Mouse (Mus musculus): ENCODE data around the gene 9230112D13Rik.

9230112D13Rik gene

DNA sequence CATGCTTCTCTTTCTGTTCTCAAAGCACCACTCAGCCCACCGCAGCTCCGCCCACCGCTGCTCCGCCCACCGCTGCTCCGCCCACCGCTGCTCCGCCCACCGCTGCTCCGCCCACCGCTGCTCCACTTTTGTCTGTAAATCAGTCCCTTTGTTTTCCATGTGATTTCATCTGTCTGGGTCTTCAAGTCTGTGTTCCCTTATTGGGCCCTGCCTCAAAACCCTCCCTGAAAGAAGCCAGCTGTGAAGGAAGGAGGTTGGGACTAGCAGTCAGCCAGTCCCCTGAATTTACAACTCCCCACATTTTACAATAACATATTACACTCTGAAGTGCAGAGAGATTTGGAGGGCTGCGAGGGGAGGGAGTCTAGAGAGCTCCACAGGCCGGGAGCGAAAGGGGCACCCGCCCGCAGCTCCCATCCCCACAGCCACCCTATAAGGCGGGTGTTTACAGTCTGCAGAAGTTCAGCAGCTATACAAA lies 18.1 kb upstream of the 9230112D13Rik start:
- no peak for DNase-seq

DNA sequence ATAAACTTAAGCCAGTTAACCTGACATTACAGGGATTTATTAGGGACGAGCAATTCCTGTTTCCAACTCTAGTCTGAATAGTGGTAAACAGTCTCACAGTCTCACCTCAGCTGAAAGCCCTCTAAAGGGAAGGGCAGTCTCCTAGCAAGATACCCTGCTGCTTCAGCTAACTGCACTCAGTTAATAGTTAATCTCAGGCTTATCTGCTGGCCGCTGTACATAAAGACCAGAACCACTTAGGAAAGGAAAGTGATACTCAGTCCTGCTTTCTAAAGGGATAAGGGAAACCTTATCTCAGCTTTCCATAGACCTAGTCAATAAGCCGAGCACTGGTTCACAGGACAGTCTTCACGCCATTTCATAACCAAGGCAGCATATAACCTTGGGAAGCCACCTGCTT lies 13.3 kb upstream of the 9230112D13Rik start:
- no peak for DNase-seq

DNA sequence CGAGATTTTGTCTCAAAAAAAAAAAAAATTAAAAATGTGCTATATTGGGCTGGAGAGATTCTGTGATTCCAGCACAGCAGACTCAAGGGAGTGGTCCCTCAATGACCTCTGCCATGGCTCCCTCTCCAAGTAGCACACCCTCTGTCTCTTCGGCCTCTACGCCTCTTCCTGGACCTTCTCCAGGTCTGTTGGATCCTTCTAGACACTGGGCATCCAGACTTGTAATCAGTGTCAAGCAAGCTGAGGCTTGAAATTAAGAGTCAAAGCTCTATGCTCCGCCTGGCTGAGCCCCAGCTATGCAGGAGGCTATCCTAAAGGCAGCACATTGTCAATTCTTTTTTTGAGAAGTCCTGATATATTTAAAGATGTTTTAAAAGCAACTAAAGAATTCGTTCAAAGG lies 10.9 kb upstream of the 9230112D13Rik start:
- DNase-seq: no peak

DNA sequence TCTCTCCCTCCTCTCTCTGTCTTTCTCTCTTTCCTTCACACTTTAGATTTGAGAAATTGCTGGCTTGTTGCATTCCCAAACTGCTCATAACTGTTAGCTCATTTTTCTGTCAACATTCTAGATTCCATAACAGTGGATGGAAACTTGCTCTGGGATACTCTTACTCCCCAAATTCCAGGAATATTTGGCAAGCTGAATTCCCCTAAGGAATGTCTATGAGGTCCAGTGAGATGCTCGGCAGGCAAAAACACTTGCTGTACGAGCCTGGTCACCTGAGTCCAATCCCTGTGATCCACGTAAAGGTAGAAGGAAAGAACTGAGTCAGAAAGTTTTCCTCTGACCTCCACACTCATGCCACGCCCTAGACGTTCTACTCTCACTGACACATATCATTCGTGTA lies 9.9 kb upstream of the 9230112D13Rik start:
- no peak for DNase-seq

DNA sequence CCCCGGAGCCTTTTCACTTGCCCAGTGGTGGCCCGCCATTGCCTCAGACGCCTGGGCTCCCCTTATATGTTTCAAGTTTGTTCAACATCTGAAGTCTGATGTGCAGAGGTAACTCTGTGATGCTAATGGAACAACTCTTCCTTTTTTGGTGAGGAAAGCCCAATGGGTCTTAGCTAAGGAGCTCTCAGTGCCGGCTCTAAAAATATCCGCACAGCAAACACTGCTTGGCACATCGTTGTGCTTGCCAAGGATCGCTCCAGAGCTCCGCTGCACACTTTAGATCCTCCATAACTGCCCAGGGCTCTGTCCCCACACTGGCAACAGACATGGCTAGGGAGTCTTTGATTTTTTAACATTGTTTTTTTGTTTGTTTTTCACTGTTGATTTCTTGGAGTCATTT lies 6.2 kb upstream of the 9230112D13Rik start:
- no peak for DNase-seq

DNA sequence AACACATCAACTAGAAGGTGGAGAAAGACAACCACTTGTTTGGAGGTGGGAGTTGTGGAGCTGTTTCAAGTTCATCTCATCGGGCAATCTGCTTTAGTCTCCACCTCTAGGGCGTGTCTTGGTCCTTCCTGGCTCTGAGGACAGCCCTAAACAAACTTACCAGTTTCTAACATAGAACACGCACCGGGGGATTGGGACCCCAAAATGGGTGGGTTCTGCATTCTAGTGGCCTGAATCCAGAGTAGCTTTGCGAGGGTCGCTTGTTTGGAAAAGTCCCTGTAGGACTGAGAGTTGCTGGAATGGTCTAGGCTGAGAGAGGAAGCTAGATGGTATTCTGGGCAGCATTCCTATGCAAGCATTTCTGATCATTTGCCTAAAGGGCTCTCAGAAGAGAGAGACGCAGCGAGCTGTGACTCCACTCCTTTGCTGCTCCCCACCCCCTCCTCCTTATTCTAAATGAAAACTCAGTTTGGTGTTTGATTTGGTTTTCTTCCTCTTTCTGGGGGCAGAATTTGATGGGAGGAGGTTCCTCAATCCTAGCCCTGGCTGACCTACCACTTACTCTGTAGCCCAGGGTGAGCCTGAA lies 4.5 kb downstream of the 9230112D13Rik start:
- DNase-seq: no peak

DNA sequence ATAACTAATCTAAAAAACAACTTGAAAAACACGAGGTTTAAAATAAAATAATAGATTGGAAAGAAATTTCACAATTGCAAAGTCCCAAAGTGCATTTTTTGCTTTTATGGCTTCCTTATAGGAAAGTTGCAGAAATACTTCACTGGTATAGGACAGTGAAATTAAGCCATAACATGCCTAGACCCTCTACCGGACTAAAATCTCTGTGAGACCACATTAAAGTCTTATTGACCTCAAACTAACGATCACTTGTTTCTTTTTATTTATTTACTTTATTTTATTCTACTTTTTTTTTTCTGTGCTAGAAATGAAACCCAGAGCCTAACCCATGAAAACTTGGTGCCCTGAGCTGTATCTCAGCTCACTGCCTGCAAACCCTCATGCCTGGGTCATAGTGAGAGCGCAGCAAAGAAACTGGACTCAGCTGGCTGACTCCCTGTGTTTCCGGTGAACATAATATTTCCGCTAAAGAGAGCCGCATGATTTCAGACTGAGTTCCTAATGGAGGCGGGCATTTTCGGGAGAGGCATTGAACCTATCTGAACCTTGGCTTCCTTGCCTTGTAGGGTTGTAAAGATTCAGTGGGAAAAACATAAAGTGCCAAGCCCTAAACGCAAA lies 5.5 kb downstream of the 9230112D13Rik start:
- DNase-seq: no peak

DNA sequence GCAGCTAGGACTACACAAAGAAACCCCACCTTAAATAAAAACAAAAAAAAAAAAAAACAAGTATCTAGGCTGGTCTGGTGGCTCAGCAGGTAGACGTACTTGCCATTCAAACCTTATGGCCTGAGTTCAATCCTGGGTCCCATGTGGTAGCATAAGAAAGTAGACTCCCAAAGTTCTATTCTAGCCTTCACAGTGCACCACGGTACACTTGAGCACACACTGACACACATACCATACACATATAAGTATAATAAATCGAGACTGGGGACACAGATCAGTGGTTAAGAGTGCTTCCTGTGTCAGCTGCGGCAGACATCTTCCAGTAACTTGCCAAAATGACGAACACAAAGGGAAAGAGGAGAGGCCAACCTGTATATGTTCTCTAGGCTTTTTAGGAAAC lies 6.7 kb downstream of the 9230112D13Rik start:
- DNase-seq: no peak

DNA sequence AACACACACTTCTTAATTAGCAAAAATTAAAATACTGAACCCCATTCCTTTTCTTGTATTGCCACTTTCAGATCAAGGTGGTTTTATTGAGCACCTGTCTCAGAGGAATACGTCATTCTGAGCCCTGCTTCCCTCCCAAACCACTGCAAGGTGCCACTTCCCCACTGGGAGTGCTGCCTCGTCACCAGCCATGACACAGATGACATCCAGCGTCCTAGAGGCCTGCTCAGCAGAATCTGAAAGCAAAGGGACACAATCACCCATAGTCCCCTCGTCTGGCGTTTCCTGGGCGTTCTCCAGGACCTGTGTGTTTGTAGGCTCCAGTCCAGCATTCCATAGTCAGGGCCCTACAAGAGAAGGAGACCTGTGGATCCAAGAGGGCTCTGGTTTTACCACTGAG lies 8.5 kb downstream of the 9230112D13Rik start:
- no peak for DNase-seq

DNA sequence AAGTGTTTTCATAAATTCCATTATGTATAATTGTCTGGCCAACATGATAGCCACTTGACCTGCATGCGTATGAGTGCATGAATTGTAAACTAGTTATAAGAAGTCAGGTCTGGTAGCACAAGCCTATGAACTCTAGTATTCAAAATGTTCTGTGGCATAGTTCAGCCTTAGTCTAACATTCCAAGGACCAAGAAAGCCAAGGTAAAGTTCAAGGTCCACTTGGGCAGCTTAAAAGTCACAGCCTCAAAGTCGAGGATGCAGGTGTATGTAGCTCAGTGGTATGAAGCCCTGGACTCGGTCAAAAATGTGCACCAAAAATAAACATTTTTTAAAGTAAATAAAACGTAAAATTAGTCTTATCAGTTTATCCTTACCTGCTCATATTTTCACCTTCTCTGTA lies 10.0 kb downstream of the 9230112D13Rik start:
- no peak for DNase-seq

DNA sequence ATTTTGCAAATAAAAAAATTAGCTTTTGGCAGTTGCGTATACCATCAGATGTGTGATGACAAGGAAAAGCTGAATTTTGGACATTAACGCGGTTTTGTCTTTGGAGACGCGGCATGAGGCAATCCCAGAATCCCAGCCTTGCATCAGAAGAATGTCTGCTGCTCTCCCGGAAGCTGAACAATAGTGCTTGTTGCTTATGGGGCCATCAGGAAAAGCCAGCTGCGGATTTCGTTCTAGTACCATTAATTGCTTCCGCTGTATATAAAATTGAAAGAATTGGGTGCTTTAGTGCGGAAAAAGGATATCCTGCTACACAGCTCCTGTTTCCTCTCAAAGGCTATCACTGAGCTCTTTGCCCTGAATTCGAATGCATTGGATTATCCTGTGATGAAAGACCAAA lies 10.7 kb downstream of the 9230112D13Rik start:
- no peak for DNase-seq

DNA sequence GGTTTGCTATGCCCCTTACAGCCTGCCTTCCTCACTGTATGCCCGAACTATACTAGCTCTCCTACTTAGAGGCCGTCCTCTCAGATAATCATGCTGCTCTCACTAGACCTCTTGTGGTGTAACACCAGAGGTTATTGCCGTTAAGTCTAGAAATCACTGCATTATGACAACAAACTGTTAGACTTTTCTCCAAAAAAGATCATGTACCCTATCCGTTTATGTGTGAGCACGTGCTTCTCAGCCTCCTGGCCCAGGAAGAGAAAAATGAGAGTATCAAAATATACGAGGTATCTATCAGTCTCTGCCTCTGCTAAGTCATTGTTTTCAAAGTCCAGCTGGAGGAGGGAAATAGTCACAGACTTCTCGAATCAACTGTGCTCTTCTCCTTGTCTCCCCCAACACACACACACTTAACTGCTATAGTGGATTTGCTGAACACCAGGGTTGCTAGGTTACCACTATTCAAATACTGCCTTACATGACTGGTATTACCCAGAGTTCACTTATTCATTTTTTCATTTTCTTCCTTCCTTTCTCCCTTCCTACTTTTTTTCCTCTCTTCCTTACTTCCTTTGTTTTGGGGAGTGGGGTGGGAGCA lies 13.7 kb downstream of the 9230112D13Rik start:
- no peak for DNase-seq

DNA sequence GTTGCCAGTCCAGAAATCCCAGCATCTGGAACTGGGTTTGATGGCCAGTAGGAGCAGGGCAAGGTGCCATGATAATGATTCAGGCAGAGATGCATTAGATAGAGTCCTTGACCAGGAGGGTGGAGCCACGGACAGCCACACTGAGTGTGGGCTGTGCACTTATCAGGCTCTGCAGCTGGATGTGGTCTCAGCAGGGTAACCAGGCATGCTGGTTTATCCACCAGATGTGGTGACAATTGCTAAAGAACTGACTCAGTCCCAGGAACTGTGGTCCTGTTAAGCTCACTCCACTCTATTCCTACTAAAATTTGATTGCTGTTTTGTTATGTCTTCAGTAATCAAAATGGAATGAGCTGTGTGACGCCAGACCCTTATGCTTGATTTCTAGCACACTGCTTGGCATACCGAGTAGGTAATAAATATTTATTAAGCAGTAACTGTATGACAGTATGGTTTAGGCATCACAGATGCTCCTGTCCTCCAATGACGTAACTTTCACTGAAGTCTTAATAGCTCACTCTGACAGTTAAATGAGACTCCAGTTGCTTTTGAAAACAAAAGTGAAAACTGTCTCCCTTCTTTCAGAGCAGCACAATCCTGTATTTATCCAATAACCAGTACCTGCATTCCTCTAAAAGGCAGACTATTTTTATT lies 14.3 kb downstream of the 9230112D13Rik start:
- no peak for DNase-seq

DNA sequence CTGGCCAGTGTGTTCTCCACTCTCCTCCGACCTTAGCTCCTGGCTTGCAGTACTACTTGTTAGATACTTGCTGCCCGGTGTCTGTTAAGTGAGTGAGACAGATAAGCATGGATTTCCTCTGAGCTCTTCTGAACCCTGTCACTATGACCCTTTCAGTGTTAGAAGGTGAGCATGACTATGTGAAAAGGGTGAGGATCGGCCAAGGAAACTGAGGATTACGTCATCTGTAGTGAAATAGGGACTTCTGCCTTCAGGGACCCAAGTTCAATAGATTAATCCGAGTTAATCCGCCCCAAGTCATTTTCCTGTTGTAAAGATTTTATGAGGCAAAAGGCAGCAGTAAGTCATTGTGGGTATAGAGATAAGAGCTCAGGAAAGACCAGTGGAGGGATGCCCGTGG lies 17.3 kb downstream of the 9230112D13Rik start:
- DNase-seq: no peak

DNA sequence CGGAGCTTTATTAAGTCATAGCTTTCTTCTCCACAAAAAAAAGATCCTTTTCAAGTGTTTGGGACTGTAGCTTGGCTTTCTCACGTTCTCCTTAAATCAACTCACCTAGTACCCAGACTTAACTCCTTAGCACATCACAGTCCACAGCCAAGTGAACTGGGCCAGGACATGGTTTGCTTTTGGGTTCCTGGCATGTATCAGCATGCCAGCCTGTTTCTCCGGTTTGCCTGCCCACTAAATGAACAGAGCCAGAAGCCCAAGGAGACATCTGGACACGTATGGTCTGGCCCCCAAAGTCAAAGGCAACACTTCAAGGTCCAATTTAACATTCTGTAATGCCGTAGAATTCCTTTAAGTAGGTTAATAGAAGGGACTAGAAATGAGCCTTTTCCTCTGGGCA lies 18.2 kb downstream of the 9230112D13Rik start:
- DNase-seq: no peak

DNA sequence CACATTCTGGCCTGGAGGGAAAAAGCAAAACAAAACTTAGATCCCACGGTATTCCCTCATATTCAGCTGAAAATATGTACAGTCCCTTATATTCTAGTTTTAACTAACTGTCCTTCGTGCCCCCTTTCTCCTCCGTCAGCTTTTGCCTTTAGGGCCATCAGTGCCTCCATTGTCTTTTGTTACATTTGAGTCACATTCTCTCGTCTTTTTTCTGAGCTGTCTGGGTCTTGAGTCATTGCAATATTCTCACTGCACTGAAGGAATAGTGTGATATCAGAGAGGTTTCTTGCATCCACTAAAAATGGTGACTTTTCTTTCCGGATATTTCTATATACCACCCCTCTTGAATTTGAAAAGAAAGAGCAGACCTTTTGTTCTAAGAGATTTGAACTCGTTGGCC lies 18.8 kb downstream of the 9230112D13Rik start:
- no peak for DNase-seq

DNA sequence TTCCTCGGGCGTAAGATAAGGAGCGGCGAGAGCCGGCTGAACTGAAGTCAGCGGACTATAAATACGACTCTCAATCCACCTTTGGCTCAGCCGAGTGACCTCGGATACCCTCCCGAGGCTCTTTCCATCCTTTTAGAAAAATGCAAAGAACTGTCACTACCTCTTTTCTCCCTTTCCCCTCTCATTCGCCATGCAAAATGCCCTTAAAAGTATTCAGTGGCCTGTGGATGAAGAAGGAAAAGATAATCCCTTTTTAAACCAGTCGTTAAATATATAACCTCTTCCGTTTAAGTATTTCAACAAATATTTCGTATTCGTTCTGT lies 19.3 kb downstream of the 9230112D13Rik start, which contains the start of gene Bmpr1a:
TSS of gene Bmpr1a (minus strand) at position 17 of the 323 bp plus-strand sequence.
- DNase-seq: no peak

DNA sequence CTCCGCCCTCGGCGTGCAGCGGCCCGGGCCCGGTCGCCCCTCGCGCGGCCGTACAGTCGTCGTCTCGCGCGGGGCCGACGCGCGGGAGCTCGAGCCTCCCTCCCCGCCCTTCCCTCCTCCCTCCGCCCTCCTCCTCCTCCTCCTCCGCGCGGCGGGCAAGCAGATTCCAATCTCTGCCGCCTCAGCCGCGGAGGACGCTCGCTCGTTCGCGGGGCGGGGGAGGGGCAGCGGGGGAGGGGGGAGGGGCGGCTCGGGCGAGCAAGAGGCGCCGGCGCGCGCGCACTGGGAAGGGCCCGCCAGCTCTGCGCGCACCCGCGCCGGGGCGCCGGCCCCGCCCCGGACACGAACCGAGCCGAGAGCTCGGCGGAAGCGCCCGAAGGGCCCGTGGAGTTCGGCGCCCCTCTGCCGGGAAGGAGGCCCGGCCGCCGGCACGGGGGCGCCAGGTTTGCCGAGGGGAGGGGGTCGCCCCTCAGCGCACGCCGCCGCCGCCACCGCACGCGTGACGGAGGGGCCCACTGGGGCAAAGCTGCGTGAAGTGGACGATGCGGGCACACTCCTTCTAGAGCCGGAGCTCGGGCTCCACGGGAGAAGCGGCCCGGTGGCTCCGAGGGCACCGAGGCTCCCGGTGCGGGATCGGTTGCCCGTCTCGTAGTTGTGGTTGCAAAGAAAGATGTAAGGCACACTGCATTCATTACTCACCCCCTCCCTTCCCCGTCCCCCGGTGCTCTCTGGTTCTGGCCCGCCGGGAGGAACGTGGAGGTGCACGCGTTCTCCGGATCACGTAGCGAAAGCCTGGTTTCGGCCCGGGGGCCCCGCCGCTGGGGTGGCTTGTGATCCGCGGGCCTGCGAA lies 19.9 kb downstream of the 9230112D13Rik start:
- peak; percentile 89 for DNase-seq

DNA sequence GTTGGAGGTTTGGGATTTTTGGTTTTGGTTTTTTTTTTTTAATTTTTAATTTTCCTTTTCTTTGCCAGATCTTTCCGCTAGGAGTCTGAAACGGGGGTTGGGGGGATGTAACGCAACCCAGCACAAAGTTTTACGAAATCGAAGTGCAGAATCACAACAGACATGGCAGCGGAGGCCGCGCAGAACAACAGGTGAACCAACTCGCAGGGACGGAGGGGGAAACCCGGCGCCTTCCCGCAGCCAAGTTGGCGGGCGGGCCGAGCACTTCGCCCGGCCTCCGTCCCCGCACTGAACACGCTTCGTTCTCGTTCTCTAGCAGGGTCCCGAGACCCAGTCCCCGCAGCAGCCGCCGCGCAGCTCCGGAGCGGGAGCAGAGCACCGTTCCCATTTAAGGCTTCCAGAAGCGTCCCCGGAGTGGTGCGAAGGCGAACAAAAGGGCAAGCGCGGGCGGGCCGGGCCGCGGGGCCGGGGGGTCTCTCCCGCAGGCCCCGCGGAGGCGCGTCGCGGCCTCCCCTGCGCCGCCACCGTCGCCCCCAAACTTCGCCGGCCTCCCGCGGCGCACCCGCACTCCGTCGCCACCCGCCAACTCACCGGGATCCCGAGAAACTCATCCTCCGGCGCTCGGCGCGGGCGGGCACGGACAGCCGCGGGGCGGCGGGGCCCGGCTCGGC lies 20.7 kb downstream of the 9230112D13Rik start:
- DNase-seq: peak; percentile 61

DNA sequence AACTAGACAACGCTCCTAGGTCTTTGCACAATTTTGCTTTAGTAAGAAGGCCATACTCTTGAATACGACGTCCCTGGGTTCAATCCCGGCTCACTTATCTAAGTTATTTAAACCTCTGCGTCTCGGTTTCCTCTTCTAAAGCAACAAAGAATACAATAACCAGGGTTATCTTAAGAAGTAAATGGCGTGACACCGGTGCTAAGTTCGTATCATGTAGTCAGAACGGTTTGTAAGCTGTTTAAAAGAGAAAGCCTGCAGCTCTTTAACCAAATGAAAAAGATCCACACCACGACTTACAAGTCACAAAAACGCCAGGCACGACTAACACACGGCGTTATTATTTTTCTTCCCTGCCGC lies 21.2 kb downstream of the 9230112D13Rik start:
- DNase-seq: no peak

DNA sequence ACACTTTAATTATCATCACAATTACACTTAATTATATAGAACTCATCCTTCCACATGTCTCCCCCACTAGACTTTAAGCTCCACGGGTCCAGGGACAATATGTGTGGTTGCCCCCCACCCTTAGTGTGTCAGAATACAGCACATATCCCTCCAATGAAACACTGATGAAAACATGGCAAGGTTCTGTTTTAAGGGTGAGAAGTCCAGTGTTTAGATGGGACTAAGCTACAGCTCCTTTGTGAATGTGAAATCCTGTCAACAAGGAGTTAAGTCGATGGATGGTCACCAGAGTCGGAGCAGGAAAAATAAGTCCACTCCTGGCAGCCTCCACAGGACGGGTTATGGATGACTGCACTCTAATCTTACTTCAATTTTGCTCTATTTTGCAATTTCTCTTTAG lies 22.3 kb downstream of the 9230112D13Rik start:
- DNase-seq: no peak

DNA sequence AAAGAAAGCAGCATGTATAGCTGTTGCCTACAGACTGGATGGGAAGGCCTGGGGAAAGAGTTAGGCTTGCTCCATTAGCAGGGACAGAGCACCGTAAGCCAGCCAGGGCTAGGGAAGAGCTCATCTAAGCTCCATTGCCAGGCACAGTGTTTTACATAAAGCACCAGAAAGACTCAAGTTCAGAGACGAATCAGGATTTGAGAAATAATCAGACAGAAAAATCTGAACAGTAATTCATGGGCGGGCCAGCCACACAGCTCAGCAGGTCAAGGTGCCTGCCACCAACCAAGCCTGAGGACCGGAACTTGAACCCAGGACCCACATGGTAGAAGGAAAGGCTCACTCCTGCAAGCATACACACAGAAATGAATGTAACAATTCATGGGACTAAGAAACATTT lies 22.9 kb downstream of the 9230112D13Rik start:
- DNase-seq: no peak

DNA sequence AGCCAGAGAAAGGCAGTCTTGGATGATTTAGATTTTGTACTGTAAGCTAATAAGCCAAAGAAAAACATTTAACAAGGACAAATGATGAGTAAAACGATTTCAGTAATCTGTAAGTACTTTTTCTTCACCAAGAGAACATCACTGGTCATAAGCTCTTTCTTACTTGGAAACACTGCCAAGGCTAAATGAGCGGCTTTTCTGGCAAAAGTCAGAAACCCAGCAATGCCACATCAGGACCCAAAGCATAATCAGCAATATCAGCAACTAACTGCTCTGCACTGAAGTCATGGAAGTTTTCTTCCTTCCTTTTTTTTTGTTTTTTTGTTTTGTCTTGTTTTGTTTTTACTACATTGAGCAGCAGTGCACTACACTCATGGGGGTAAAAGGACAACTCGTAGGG lies 25.3 kb downstream of the 9230112D13Rik start:
- DNase-seq: no peak
